Comparison of ENCODE assay signal across 20 mouse cellular contexts in genomic region chr13:80950239-80950638, GRCm38 (mm10).
"Had no signal": no experiment of that assay in that cellular context is flagged by ENCODE, and none has a peak within 500 bp of the region (broad histone marks: within the 10 kb centered on the region; RNA-seq: fewer than 3 reads in every experiment).

No protein-coding gene starts in this region.

- H3K36me3 ChIP-seq: lung, embryonic 15.5 days; midbrain, embryonic 10.5 days; midbrain, embryonic 13.5 days had no signal

- ATAC-seq: midbrain, embryonic 13.5 days; midbrain, embryonic 16.5 days had no signal

- H3K27me3 ChIP-seq: lung, embryonic 15.5 days; megakaryocyte, embryonic 14.5 days; midbrain, embryonic 13.5 days had no signal

- H3K9ac ChIP-seq: liver, embryonic 14.5 days; lung, embryonic 15.5 days; midbrain, embryonic 13.5 days had no signal

- H3K27ac ChIP-seq: liver, embryonic 14.5 days; lung, embryonic 15.5 days; midbrain, embryonic 10.5 days; midbrain, embryonic 13.5 days had no signal

- H3K4me2 ChIP-seq: lung, embryonic 15.5 days; midbrain, embryonic 13.5 days had no signal

- H3K9me3 ChIP-seq: lung, embryonic 15.5 days; megakaryocyte, embryonic 14.5 days; midbrain, embryonic 10.5 days; midbrain, embryonic 13.5 days had no signal

- H3K4me1 ChIP-seq: midbrain, embryonic 10.5 days; midbrain, embryonic 13.5 days had no signal

- DNase-seq: kidney, adult 18-20 months; kidney, adult 9 months; kidney, postnatal 14 days; kidney, postnatal 4 days; layer of hippocampus, postnatal 36 days; lung, adult 18-20 months; lung, postnatal 10 days; right cerebral cortex, adult 18-20 months; right cerebral cortex, postnatal 14 days; right cerebral cortex, postnatal 4 days; thymus, adult 2 months; thymus, postnatal 14 days; thymus, postnatal 4 days had no signal

- H3K4me3 ChIP-seq: left cerebral cortex, adult 2 months; lung, embryonic 15.5 days; megakaryocyte, embryonic 14.5 days; midbrain, embryonic 10.5 days; midbrain, embryonic 13.5 days had no signal
